Comparison of ENCODE assay signal across 13 mouse cellular contexts in the genomic region with DNA sequence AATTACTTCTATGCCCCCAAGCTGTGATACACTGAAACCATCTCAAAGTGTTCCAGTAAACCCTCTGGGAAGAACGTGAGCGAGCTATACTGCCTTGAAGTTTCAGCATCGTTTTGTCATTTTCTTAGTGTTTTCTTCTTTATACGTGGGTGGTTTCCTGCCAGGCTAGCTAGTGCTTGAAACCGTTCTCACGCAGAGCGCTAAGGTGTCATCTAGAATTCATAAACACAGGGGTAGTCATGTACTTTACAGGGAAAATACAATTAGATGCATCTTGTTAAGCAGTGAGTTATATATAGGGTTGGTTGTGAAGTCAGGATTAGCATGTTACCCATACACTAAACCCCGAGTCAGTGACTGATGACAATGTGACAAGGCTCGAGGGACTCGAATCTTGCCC.
"Had no signal": no experiment of that assay in that cellular context is flagged by ENCODE, and none has a peak within 500 bp of the region (broad histone marks: within the 10 kb centered on the region; RNA-seq: fewer than 3 reads in every experiment).

No protein-coding gene starts in this region.

- ATAC-seq: liver, embryonic 12.5 days; midbrain, embryonic 13.5 days; midbrain, embryonic 16.5 days had no signal

- DNase-seq: kidney, postnatal 14 days; kidney, postnatal 4 days; liver; lung, adult 18-20 months; lung, postnatal 10 days; lung, postnatal 36 days; retina, postnatal 1 day; right cerebral cortex, postnatal 25 days; spleen, adult 18-20 months; thymus, postnatal 25 days had no signal
